Mouse (Mus musculus) limb, embryonic 15.5 days (tissue): ENCODE measurements around the gene Ptk6. TPM values are rescaled to one million over a fixed set of nuclear protein-coding genes. Genes with fewer than 3 reads are reported as not detected.
"Not testable (repeated sequence)": the region's sequence is repeated elsewhere in the genome, so short reads cannot be mapped to it uniquely, and the experiment has no call there.

Experiments used
- ATAC-seq: fragments of 200-750 bp; cut with Nextera tagmentation; 2 replicates; pipeline ENCODE4 v1.8.0; 2017; ENCODE audit warnings: low read depth, moderate TSS enrichment; ENCODE audit not compliant: insufficient number of reproducible peaks, low FRiP score, low TSS enrichment
- H3K27ac ChIP-seq: fragments of 300-500 bp; sonication (generic); 2 replicates; pipeline ENCODE4 v1.5.1; 2015; ENCODE audit warnings: moderate library complexity, mild to moderate bottlenecking, inconsistent platforms
- H3K27me3 ChIP-seq: fragments of 300-500 bp; sonication (generic); 2 replicates; pipeline ENCODE4 v1.6.1; 2015; ENCODE audit warnings: inconsistent platforms
- H3K36me3 ChIP-seq: fragments of 300-500 bp; sonication (generic); 2 replicates; pipeline ENCODE4 v1.6.1; 2015; ENCODE audit warnings: inconsistent platforms
- H3K4me1 ChIP-seq: fragments of 300-500 bp; sonication (generic); 2 replicates; pipeline ENCODE4 v1.6.1; 2015; ENCODE audit warnings: inconsistent platforms
- H3K4me2 ChIP-seq: fragments of 300-500 bp; sonication (generic); 2 replicates; pipeline ENCODE4 v1.6.1; 2015; ENCODE audit warnings: mild to moderate bottlenecking, inconsistent platforms
- H3K4me3 ChIP-seq: fragments of 300-500 bp; sonication (generic); 2 replicates; pipeline ENCODE4 v1.5.1; 2015; ENCODE audit warnings: mild to moderate bottlenecking, inconsistent platforms
- H3K9ac ChIP-seq: fragments of 300-500 bp; sonication (generic); 2 replicates; pipeline ENCODE4 v1.6.1; 2015; ENCODE audit warnings: inconsistent platforms
- H3K9me3 ChIP-seq: fragments of 300-500 bp; sonication (generic); 2 replicates; pipeline ENCODE4 v1.6.1; 2016; ENCODE audit warnings: inconsistent platforms
- WGBS: fragments of 180-500 bp; shearing (Covaris S2); methylation state at CpG from one replicate; pipeline ENCODE4 v1.1.7; 2015; 5-methylcytosine and 5-hydroxymethylcytosine counted together
- polyA plus RNA-seq: library from polyadenylated mRNA; unstranded; fragments of >200 nt; fragmentation: Nextera tagmentation; extraction: Ambion mirVana; gene quantifications from 2 replicates; pipeline ENCODE4 v1.2.1, GENCODE M21; 2015

Ptk6 gene
- polyA plus RNA-seq, 1 experiment from 2014 or later, result 2.2 TPM

DNA sequence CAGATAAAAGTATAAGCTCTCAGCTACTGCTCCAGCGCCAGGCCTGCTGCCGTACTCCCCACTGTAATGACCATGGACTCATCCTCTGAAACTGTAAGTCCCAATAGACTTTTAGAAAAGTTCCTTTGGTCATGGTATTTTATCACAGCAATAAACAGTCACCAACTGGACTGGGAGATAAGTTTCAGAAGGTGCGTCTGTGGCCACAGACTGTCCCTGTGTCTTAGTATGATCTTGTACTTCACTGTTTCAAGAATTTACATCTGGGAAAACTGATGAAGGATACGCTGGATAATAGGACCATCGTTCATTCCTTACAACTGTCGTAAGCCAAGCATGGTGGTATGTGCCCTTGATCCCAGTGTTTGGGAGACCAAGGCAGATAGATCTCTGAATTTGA, 13.4 kb upstream of the Ptk6 start:
- Histone ChIP-seq H3K9ac (no peak overlapping the region), H3K4me1 (peaks cover 25% of the 10 kb centered on the region), H3K27ac (no peak overlapping the region), H3K36me3 (no peaks in the 10 kb centered on the region), H3K4me2 (no peak overlapping the region), H3K27me3 (peaks cover 34% of the 10 kb centered on the region), H3K4me3 (no peak overlapping the region), H3K9me3 (no peaks in the 10 kb centered on the region)
- 84% methylated on average over 6 of the region's 6 CpGs for WGBS
- ATAC-seq, result no peak

DNA sequence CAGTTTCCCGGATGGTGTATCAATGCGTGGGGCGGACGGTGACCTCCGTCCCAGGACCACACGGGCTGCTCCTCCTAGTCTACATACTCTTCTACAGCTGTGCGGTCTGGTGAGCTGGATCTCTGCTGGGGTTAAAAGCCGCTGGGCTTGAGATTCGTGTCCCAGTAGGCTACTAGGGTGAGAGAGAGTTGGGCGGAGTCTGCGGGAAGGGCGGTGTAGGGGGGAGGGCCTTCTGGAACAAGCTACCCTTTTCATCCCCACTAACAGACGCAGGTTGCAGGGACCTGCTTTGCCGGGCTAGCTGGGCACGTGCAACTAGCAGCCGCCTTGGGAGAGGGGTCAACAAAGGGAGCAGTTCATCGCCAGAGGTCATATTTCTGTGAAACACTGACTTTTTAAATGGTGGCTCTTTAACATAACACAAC, 10.4 kb upstream of the Ptk6 start, which contains the start of gene Srms:
TSS of gene Srms (minus strand) at position 165 of the 425 bp plus-strand sequence.
- no peaks in the 10 kb centered on the region for H3K9me3 ChIP-seq
- H3K9ac ChIP-seq, result no peak within 1 kb of the TSS

DNA sequence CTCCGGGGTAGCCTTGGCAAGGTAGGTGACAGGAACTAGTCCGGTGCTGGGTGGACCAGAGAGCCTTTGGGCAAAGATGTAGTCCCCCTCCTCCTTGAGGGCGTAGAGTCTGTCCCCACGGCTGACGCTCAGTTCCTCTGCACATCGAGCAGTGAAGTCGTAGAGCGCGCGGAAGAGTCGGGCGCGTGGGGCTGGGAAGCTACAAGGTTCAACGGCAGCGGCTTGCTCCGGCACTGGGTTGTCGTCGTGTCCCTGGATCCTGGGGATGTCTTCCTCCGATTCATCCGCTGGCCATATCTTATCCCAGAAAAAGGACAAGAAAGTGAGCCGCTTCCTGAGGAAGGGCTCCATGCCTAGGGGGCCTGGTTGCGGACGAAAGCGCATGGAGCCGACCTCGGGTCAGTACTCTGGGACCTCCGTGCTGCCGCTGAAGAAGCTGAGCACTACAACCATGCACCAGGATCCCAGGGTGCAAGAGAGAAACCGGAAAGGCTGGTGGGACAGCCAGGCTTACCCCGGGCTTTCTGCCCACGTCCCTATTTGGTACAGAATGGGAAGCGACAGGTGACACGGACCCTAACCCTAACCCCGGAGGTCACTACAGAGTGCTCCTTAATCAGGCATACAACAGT, 9.9 kb upstream of the Ptk6 start:
- peaks cover 14% of the 10 kb centered on the region for H3K4me1 ChIP-seq
- H3K4me2 ChIP-seq, result peak overlapping the region; percentile 40
- peaks cover 39% of the 10 kb centered on the region for H3K27me3 ChIP-seq
- 3% methylated on average over 34 of the region's 34 CpGs for WGBS
- no peaks in the 10 kb centered on the region for H3K9me3 ChIP-seq
- no peaks in the 10 kb centered on the region for H3K36me3 ChIP-seq
- H3K27ac ChIP-seq, result no peak overlapping the region
- H3K4me3 ChIP-seq, result peak overlapping the region; percentile 25
- no peak overlapping the region for H3K9ac ChIP-seq
- no peak for ATAC-seq

More for the DNA sequence above, 10.4 kb upstream of the Ptk6 start, which contains the start of gene Srms:
- 3% methylated on average over 17 of the region's 17 CpGs for WGBS
- peak within 1 kb of the TSS; percentile 40 for H3K4me2 ChIP-seq
- H3K4me3 ChIP-seq, result peak within 1 kb of the TSS; percentile 25
- no peaks in the 10 kb centered on the region for H3K36me3 ChIP-seq
- ATAC-seq, result no peak
- H3K4me1 ChIP-seq, result peaks cover 14% of the 10 kb centered on the region
- H3K27ac ChIP-seq, result no peak within 1 kb of the TSS
- peaks cover 39% of the 10 kb centered on the region for H3K27me3 ChIP-seq

DNA sequence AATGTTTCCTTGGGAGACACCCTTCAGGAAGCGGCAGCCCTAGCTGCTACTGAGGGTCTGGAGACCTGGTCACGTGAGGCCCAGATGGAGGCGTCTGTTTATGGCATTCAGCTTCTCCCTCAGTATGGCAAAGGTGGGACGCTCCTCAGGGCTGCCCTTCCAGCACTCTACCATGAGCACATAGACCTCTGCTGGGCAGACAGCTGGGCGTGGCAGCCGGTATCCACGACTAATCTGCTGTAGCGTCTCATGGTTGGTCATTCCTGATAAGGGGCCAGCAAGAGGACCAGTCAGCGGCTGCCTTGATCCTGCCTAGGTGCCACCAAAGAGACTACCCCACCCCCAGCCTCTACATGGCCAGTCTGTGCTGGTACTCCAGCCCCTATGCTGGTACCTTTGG, 3.5 kb upstream of the Ptk6 start:
- no peaks in the 10 kb centered on the region for H3K4me1 ChIP-seq
- H3K4me2 ChIP-seq, result no peak overlapping the region
- 78% methylated on average over 9 of the region's 9 CpGs for WGBS
- no peak overlapping the region for H3K27ac ChIP-seq
- no peak overlapping the region for H3K9ac ChIP-seq
- ATAC-seq, result no peak
- H3K36me3 ChIP-seq, result no peaks in the 10 kb centered on the region
- H3K4me3 ChIP-seq, result no peak overlapping the region
- H3K9me3 ChIP-seq, result no peaks in the 10 kb centered on the region
- peaks cover 6% of the 10 kb centered on the region for H3K27me3 ChIP-seq

DNA sequence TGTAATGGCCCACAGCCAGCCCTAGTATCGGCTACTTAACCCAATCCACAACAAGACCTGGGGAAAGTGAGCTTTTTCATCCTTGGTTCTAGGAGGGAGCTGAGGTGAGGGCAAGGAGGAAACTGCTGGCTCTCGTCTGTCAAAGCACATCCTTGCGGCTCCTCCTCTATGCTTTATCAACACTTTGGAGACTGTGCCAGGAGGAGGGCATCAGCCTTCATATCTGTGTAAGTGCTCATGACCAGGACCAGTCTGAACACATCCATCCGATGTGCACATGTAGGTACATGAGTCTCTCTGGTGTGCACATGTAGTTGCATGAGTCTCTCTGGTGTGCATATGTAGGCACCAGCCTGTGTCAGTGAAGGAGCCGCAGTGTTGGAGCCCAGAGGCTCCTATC, 3.1 kb upstream of the Ptk6 start:
- ATAC-seq, result no peak
- Histone ChIP-seq H3K4me2 (no peak overlapping the region), H3K4me3 (no peak overlapping the region), H3K9ac (no peak overlapping the region), H3K36me3 (no peaks in the 10 kb centered on the region), H3K4me1 (no peaks in the 10 kb centered on the region), H3K27ac (no peak overlapping the region), H3K27me3 (0 out of 2 replicates have a peak, but pooled peaks cover 3% of the 10 kb centered on the region), H3K9me3 (no peaks in the 10 kb centered on the region)
- WGBS, result 81% methylated on average over 5 of the region's 5 CpGs

DNA sequence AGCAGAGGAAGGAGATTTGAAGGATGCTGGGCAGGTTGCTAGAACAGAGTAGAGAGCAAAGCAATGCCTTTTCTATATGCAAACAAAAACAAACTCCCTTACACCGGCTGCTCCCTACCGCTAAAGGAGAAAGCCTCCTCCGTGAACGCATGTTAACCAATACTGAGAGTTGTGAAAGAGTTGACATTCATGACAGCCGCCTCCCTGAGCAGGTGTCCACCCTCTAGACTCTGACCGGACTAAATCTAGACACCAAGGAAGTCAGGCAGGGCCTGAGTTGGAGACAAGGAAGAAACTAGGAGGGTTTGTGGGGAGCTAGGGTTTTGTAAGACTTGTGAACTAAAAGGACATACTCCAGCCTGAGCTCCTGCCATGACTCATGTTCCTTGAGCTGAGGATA, 297 bp upstream of the Ptk6 start:
- Histone ChIP-seq H3K27ac (no peak overlapping the region), H3K9me3 (no peaks in the 10 kb centered on the region), H3K4me2 (no peak overlapping the region), H3K9ac (no peak overlapping the region), H3K36me3 (no peaks in the 10 kb centered on the region), H3K27me3 (no peaks in the 10 kb centered on the region), H3K4me1 (no peaks in the 10 kb centered on the region), H3K4me3 (no peak overlapping the region)
- ATAC-seq, result no peak
- WGBS, result 81% methylated on average over 6 of the region's 6 CpGs

DNA sequence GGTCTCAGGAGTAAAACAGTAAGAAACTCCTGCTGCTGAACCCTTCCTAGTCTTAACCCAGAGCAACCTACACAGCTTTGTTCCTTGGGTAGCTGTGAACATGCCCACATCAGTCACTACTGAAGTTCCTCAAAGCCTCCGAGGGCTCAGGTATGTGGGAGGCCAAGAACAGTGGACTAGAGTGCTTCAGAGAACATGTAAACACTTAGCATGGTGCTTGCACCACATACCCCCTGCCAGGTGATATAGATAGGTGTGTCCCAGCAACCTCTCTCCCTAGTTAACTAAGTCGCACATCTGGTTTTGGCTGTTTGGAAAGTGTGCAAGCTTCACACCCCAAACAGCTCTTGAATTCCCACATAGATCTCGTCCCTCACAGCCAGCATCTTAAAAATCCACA, 983 bp downstream of the Ptk6 start:
- Histone ChIP-seq H3K27me3 (no peaks in the 10 kb centered on the region), H3K9me3 (no peaks in the 10 kb centered on the region), H3K9ac (no peak overlapping the region), H3K4me2 (no peak overlapping the region), H3K27ac (no peak overlapping the region), H3K4me1 (no peaks in the 10 kb centered on the region), H3K36me3 (no peaks in the 10 kb centered on the region), H3K4me3 (no peak overlapping the region)
- ATAC-seq, result no peak
- WGBS, result 56% methylated on average over 3 of the region's 3 CpGs

DNA sequence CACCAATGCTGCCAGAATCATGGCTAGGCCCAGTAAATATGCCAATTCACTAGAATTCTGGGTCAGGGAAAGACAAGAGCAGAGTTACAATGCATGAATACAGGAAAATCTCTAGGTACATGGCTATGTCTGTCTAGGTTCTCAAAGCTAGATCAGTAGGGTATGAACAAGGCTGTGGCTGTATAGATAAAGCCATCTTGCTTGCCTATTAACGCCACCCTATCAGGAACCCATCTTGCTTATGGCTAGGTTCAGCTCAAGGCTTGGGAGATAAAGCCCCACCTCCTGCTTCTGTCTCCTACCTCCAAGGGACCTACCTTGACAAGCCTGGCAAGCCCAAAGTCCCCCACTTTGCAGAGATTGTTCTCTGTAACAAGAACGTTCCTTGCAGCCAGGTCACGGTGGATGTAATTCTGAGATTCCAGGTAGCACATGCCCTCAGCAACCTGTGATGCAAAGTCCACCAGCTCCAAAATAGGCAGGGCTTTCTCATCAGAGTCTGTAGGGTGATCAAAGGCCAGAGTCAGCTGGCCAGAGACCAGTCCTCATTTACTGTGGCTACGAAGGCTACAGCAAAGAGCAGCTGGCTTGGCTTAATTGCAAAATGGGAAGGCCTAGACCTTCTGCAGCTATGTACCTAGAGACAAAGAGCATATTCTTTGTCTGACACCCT, 5.8 kb downstream of the Ptk6 start:
- H3K27me3 ChIP-seq, result no peaks in the 10 kb centered on the region
- ATAC-seq, result no peak
- no peaks in the 10 kb centered on the region for H3K36me3 ChIP-seq
- no peaks in the 10 kb centered on the region for H3K9me3 ChIP-seq
- no peak overlapping the region for H3K4me3 ChIP-seq
- no peak overlapping the region for H3K9ac ChIP-seq
- no peak overlapping the region for H3K27ac ChIP-seq
- WGBS, result 79% methylated on average over 4 of the region's 4 CpGs
- H3K4me1 ChIP-seq, result no peaks in the 10 kb centered on the region
- no peak overlapping the region for H3K4me2 ChIP-seq

DNA sequence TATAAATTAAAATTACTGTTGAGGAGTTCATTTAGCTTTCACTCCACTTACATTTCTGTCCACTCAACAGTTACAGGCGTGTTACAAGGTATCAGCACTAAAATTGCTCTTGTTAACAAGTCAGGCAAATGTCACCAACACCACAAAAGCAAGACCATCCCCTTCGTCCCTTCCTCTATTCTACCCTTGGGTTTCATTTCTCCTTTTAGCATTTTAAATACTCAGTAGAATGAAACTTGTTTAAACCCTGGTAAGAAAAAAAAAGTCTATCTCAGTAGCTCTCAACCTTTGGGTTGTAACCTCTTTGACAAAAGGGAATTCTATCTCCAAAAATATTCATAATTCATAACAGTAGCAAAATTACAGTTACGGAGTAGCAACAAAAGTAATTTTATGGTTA, 9.5 kb downstream of the Ptk6 start:
- Histone ChIP-seq H3K4me1 (peaks cover 9% of the 10 kb centered on the region), H3K4me3 (no peak overlapping the region), H3K27me3 (no peaks in the 10 kb centered on the region), H3K27ac (no peak overlapping the region), H3K9ac (no peak overlapping the region), H3K36me3 (no peaks in the 10 kb centered on the region), H3K9me3 (no peaks in the 10 kb centered on the region), H3K4me2 (no peak overlapping the region)
- ATAC-seq, result no peak
- WGBS, result 70% methylated on average over 3 of the region's 3 CpGs

DNA sequence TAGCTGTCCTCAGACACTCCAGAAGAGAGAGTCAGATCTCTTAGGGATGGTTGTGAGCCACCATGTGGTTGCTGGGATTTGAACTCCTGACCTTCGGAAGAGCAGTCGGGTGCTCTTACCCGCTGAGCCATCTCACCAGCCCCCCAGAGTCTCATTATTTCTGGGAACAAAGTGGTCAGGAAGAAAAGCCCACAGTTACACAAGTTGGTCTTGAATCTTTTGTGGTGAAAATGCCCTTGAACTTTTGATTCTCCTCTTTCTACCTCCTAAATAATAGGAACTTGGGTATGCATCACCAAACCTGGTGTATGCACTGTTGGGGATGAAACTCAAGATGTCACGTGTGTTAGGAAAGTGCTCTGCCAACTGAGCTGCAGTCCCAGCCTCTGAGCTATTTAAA, 10.7 kb downstream of the Ptk6 start:
- no peak overlapping the region for H3K9ac ChIP-seq
- H3K4me3 ChIP-seq, result no peak overlapping the region
- no peaks in the 10 kb centered on the region for H3K9me3 ChIP-seq
- peaks cover 11% of the 10 kb centered on the region for H3K4me1 ChIP-seq
- no peaks in the 10 kb centered on the region for H3K27me3 ChIP-seq
- H3K36me3 ChIP-seq, result no peaks in the 10 kb centered on the region
- no peak overlapping the region for H3K4me2 ChIP-seq
- no peak for ATAC-seq
- 80% methylated on average over 4 of the region's 4 CpGs for WGBS
- H3K27ac ChIP-seq, result no peak overlapping the region

DNA sequence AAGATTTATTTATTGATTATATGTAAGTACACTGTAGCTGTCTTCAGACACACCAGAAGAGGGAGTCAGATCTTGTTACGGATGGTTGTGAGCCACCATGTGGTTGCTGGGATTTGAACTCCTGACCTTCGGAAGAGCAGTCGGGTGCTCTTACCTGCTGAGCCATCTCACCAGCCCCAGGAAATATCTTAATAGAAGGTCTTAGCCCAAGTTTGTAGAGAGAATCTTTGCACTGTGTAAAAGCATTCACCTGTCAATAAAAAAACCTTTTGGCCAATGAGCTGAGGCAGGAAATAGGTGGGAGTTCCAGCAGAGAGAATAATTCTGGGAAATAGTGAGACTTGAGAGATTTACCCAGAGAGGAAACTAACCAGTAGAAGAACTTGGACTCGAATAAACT, 11.2 kb downstream of the Ptk6 start:
- H3K4me1 ChIP-seq, result peaks cover 11% of the 10 kb centered on the region
- not testable (repeated sequence) for H3K4me2 ChIP-seq, ATAC-seq, H3K9ac ChIP-seq, H3K36me3 ChIP-seq, H3K9me3 ChIP-seq, H3K27ac ChIP-seq, H3K4me3 ChIP-seq, H3K27me3 ChIP-seq
- WGBS, result 73% methylated on average over 4 of the region's 4 CpGs

DNA sequence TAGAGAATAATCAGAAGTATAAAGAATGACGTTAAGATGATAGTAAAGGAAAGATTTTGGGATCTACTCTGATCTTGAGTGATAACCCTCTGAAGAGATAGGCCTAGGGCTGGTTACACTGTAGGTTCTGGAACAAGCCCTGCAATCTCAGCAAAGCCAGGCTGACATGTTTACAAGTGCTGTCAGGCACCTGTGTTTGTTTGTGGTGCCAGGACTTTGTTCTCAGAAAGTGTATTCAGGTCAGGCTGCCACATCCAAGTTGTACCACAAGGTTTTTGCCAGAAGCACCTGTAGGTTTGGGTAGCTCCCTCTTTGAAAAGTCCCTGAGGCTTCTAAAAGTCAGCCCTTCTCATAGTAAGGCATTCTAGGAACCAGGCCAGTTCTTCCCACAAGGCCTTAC, 13.3 kb downstream of the Ptk6 start:
- no peak overlapping the region for H3K9ac ChIP-seq
- H3K9me3 ChIP-seq, result no peaks in the 10 kb centered on the region
- H3K4me2 ChIP-seq, result no peak overlapping the region
- no peak overlapping the region; the same call in 1 of the 2 replicates for H3K27ac ChIP-seq
- H3K4me1 ChIP-seq, result peaks cover 14% of the 10 kb centered on the region
- no peak overlapping the region for H3K4me3 ChIP-seq
- H3K27me3 ChIP-seq, result no peaks in the 10 kb centered on the region
- WGBS, result 86% methylated on average over 1 of the region's 1 CpGs
- H3K36me3 ChIP-seq, result no peaks in the 10 kb centered on the region
- ATAC-seq, result no peak
